Mouse (Mus musculus) spleen, postnatal 0 days (tissue): ENCODE measurements around the gene Reg1. TPM values are rescaled to one million over a fixed set of nuclear protein-coding genes. Genes with fewer than 3 reads are reported as not detected.

Source experiments
- polyA plus RNA-seq: library from polyadenylated mRNA; unstranded; fragments of >200 nt; fragmentation: Nextera tagmentation; extraction: Ambion mirVana; gene quantifications from 2 replicates; pipeline ENCODE4 v1.2.1, GENCODE M21; 2015

The Reg1 gene
- polyA plus RNA-seq: 4.1 and 22.5 TPM in 2 replicates

GRCm38 (mm10) chr6:78422411-78422810, at the start of gene Reg1:
Gene Reg1 (plus strand): TSS chr6:78422711.

GRCm38 (mm10) chr6:78378765-78379164, 43.7 kb upstream of the Reg1 start, which contains the start of gene Reg3d:
Gene Reg3d (minus strand): TSS chr6:78378865.

GRCm38 (mm10) chr6:78380409-78380808, 42.1 kb upstream of the Reg1 start, which contains the start of gene Reg3a:
Gene Reg3a (plus strand): TSS chr6:78380709.

GRCm38 (mm10) chr6:78395323-78395722, 27.2 kb upstream of the Reg1 start, which contains the start of gene Reg2:
Gene Reg2 (plus strand): TSS chr6:78395623.

GRCm38 (mm10) chr6:78468772-78469171, 46.3 kb downstream of the Reg1 start, which contains the start of gene Reg3g:
Gene Reg3g (minus strand): TSS chr6:78468872.

Other genes with a start within 250 kb of the Reg1 start
- 0.53 TPM in 1 of 2 replicates, not detected in the other for gene Reg3b, start 52.1 kb upstream of the Reg1 start, polyA plus RNA-seq
- gene Reg3d, start 43.8 kb upstream of the Reg1 start, polyA plus RNA-seq: 0.29 TPM in 1 of 2 replicates, not detected in the other
- not detected in 2 replicates for gene Reg3a, start 42.0 kb upstream of the Reg1 start, polyA plus RNA-seq
- gene Reg2, start 27.1 kb upstream of the Reg1 start, polyA plus RNA-seq: not detected in 2 replicates
- not detected in 2 replicates for gene Reg3g, start 46.2 kb downstream of the Reg1 start, polyA plus RNA-seq